Mouse (Mus musculus) brain, embryonic 18.5 days (tissue): ENCODE data around the gene Grhl3.

Source experiments
- DNase-seq: peaks from one replicate; pipeline ENCODE4 v3.0.0-alpha.2; 2012; ENCODE audit warnings: low read depth, low spot score

The Grhl3 gene

GRCm38 (mm10) chr4:135575365-135576140, 2.1 kb upstream of the Grhl3 start:
- no peak for DNase-seq

- DNase-seq: no peak
Observed at GRCm38 (mm10) chr4:135572276-135572675, 1.2 kb downstream of the Grhl3 start.

- DNase-seq: no peak
Observed at GRCm38 (mm10) chr4:135571037-135571550, 2.3 kb downstream of the Grhl3 start.

GRCm38 (mm10) chr4:135570152-135571036, 3.0 kb downstream of the Grhl3 start:
- DNase-seq: no peak

GRCm38 (mm10) chr4:135569201-135569600, 4.2 kb downstream of the Grhl3 start:
- DNase-seq: no peak

- DNase-seq: no peak
Observed at GRCm38 (mm10) chr4:135567484-135567883, 5.9 kb downstream of the Grhl3 start.

GRCm38 (mm10) chr4:135567042-135567441, 6.4 kb downstream of the Grhl3 start:
- DNase-seq: no peak

GRCm38 (mm10) chr4:135565400-135565799, 8.0 kb downstream of the Grhl3 start:
- DNase-seq: no peak

GRCm38 (mm10) chr4:135563794-135564193, 9.6 kb downstream of the Grhl3 start:
- no peak for DNase-seq

- no peak for DNase-seq
Observed at GRCm38 (mm10) chr4:135549323-135549722, 24.1 kb downstream of the Grhl3 start.

- no peak for DNase-seq
Observed at GRCm38 (mm10) chr4:135548521-135549077, 24.8 kb downstream of the Grhl3 start.

- no peak for DNase-seq
Observed at GRCm38 (mm10) chr4:135548108-135548507, 25.3 kb downstream of the Grhl3 start.

GRCm38 (mm10) chr4:135547551-135547950, 25.9 kb downstream of the Grhl3 start:
- DNase-seq: no peak

- DNase-seq: no peak
Observed at GRCm38 (mm10) chr4:135546793-135547192, 26.6 kb downstream of the Grhl3 start.

- no peak for DNase-seq
Observed at GRCm38 (mm10) chr4:135546008-135546407, 27.4 kb downstream of the Grhl3 start.

- DNase-seq: no peak
Observed at GRCm38 (mm10) chr4:135545080-135545511, 28.3 kb downstream of the Grhl3 start.

GRCm38 (mm10) chr4:135544284-135544683, 29.1 kb downstream of the Grhl3 start:
- no peak for DNase-seq

- no peak for DNase-seq
Observed at GRCm38 (mm10) chr4:135540057-135540456, 33.4 kb downstream of the Grhl3 start.

- no peak for DNase-seq
Observed at GRCm38 (mm10) chr4:135539056-135539455, 34.4 kb downstream of the Grhl3 start.

- DNase-seq: no peak
Observed at GRCm38 (mm10) chr4:135535021-135535420, 38.4 kb downstream of the Grhl3 start.

GRCm38 (mm10) chr4:135533001-135533400, 40.4 kb downstream of the Grhl3 start:
- no peak for DNase-seq
